Mouse (Mus musculus) urinary bladder, postnatal 25 days (tissue): ENCODE data around the gene Pla2g2d.

Experiments used
- DNase-seq: peaks from one replicate; pipeline ENCODE4 v3.0.0; 2022; ENCODE audit warnings: low spot score

Pla2g2d gene

DNA sequence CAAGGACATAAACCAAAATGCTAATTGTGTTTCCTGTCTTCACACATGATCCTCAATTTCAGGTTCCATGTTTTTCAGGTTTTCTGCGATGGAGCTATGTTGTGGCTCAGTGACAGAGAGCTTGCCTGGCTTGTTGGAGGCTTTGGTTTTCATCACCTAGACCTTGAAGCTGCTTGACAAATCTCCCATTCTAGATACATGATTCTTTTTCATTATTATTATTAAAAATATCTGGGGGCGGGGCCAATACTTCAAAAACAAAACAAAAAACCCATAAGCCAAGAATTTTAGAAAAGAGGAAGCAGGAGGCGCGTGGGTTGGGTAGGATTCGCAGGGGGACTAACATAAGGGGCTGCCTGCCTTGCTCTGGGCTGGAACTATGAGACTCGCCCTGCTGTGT is at the start of gene Pla2g2d:
TSS of gene Pla2g2d (plus strand) at position 301 of the 400 bp plus-strand sequence.
- DNase-seq: no peak

DNA sequence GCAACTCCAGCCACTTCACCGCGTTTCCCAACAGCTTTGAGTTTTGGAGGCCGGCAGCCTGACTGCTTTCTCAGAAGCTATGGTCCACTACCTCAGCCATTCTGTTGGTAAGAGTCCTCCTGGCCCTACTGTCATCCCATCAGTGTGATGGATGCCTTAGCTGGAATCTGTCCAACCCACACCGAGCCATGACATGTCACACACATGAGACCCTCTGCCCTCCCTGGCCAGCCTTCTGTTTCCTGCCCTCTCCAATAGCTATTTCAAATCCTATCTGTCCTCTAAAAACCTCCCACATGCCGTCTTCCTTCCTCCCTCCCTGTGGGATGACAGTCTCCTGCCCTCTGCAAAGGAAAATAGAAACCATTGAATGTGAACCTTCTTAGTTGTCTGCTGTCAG is 49.8 kb upstream of the Pla2g2d start:
- no peak for DNase-seq

DNA sequence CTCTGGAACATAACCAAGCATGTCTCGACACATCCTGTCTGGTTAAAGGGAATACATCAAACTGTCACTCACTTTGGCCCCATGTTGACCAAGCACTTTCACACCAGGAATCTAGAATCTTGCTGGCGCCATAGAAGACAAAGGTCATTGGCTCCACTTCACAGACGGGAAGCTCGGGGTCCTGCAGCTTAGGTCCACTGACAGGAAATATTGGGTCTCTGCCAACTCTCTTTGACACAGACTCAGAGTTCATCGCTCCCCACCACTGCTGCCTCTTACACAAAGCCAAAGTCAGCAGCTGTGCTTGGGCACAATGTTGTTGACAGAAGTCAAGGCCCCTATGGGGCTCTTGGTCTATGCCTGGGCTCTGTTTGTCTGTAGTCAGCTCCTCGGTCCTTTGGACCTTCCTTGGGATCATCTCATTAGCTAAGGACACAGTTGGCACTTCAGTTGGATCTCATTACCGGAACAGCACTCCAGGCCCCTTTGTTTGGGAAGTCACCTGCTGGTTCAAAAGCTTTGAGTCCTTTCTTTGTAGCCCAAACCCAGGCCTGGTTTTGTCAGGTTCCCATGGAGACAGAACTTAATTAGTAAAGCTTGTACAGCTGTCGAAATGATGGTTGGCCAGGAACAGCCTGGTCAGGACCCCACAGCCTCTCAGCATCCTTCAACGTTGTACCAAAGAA is 46.4 kb upstream of the Pla2g2d start:
- DNase-seq: no peak

DNA sequence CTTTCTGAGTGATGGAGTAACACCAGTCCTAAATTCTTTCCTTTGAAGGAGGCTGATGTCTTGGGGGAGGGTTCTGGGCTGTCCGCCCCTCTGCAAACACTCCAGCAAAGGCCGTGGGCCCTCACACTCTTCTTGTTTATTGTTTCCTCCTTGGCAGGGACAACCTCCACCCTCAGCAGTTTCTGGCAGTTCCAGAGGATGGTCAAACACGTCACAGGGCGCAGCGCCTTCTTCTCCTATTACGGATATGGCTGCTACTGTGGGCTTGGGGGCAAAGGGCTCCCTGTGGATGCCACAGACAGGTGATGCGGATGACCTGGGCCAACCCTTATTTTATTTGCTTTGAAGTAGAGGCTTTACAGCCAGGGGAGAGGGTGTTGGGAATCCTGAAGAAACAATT is 41.4 kb upstream of the Pla2g2d start:
- no peak for DNase-seq

DNA sequence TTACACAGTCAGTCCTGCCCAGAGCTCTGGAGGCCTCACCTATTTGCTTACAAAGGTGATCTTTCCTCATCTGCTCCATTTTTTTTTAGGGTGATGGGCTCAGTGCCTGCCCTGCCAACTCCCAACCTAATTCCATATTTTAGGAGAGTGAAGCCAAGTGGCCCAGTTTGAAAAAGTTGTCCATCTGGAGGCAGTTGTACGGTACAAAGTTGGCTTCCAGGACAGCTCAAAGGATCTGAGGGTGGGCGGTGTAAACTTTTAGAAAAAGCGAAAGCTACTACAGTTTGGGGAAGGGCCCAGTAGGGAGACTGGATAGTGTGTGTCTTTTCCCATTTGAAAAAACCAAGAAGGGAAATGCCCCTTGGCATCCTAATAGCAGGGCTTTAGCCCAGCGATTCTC is 40.7 kb upstream of the Pla2g2d start:
- no peak for DNase-seq

DNA sequence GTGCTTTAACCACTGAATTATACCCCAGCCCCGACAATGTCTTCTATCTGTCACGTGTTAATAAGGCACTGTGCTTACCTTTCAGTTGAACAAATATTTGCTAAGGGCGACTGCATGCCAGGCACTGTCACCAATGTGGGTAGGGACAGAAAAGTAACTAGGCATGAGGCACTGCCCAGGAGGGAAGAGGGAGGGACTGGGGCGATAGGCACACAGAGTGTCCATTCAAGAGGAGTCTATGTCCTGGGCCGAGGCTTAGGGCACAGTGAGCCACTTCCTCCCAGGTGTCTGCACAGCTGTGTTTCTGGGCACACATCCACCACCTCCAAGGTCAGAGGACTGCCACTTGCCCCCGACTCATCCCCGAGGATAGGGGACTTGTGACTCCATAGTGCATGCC is 38.5 kb upstream of the Pla2g2d start, which contains the start of gene Ubxn10:
TSS of gene Ubxn10 (minus strand) at position 137 of the 400 bp plus-strand sequence.
- DNase-seq: peak; percentile 25

DNA sequence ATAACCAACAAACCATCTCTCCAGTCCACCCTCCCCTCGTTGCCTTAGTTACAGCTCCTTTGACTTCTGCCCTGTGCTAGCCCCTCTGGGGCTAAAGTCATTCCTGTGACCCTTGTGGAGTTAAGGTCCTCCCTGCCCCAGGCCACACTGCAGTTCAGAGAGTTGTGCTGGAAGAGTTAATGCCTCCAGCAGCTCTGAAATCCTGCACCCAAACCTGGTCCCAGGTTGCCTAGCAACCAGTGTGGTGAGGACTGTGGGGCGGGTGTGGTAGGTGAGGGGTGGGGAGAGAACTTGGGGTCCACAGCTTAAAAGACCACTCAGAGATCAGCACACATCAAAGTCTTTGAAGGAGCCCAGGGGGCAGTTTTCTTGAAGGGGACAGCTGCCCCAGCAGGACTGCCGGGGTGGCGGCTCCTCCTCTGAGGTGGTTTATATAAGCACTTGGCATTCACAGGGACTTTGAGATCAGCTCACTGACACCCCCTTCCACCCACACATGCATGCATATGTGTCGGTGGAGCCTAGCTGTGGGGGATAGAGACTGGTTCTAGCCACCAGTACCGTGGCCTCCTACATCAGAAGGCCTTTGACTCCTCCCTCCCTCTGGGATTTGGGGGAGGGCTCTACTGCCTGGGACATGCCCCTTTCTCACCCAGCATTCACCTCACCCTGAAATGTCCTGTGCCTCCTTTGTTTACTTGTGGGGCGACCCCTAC is 36.2 kb upstream of the Pla2g2d start:
- DNase-seq: no peak

DNA sequence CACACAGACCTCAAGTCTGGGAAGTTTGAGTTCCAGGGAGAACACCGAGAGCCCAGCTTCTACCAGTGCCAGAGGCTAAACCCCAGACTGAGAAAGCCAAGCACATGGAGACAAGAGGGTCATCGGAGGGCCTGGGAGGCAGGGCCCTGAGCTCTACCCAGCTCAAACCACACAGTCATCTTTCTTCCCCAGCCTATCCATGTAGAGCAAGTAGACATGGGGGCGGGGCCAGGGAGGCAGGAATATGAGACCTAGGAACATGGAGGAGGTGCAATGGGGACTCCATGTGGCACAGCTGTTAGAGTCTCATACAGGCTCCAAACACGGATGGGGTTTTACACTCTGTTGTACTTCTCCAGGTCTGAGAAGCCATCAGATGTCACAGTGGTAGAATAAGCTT is 29.7 kb upstream of the Pla2g2d start:
- DNase-seq: no peak

DNA sequence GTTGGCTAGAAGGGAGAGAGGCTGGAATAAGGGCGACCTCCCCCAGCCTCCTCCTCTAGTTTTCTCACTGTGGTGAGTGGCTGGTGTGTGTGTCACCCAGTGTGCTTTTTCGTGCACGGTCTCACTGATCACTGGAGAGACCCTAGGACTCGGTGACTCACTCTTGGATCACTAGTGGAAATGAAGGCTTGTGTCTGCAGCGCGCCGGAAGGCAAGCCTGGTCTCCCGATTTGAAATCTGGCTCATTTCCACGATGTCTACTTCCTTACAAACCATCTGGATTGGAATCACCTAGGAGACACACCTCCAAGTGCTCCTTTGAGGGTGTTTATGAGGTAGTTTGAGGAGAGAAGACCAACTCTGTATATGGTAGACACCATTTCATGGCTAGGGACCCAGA is 28.7 kb upstream of the Pla2g2d start:
- no peak for DNase-seq

DNA sequence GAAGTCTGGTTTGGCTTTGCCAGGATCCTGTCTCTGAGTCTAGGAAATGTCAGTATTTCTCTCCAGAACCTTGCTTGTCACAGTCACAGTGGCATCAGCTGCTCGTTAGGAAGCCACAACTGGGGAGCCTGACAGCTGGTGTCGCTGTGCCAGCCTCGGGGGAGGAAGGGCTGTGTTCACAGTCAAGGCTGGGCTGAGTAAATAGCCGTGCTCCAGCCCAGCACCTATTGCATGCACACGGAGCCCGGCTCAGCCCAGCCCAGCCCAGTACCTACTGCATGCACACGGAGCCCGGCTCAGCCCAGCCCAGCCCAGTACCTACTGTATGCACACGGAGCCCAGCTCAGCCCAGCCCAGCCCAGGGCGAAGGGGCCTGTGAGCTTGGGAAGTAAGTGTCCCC is 27.7 kb upstream of the Pla2g2d start:
- DNase-seq: no peak

DNA sequence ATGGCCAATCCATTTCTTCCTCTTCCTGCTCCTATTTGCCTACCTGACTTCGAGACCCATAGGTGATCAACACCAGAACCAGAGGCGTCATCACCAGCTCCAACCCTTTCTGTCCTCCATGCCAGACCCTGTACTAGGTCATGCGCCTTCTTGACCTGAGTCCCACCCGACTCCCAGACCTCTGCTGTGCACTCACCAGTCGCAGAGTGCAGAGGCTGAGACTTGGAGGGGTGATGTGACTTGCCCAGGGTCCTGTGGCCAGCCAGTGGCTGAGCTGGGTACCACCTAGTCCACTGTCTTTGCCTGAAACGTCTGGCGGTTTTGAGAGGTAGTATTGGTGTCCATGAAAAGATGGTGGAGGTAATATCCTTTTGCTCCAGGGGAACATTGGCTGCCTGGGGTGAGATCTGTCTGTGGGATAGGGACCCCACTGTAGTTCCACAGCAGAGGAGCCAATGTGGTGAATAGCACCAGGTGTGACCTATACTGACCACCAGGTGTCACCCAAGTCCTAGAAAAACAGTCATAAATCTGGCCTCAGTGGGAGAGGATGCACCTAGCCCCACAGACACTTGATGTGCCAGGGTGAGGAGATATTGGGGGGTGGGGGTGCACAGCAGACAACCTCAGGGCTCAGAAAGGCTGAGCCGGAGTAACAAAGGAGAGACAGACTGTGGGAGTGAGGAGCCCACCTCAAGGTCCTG is 27.0 kb upstream of the Pla2g2d start:
- DNase-seq: peak; percentile 21

DNA sequence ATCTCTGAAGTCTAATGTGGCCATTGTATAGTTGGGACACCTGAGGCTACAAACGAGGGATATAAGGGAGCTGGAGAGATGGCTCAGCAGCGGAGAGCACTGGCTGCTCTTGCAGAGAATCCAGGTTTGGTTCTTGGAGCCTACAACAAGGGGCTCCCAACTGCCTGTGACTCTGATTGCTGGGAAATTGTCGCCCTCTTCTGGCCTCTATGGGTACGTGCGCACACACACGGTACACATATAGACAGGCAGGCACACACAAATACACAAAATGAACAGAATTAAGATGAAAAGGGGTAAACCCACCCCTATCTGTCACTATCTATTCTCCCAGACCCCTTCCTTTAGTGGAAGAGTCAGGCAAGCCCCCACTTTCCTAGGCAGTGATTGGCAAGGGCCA is 22.9 kb upstream of the Pla2g2d start:
- no peak for DNase-seq

DNA sequence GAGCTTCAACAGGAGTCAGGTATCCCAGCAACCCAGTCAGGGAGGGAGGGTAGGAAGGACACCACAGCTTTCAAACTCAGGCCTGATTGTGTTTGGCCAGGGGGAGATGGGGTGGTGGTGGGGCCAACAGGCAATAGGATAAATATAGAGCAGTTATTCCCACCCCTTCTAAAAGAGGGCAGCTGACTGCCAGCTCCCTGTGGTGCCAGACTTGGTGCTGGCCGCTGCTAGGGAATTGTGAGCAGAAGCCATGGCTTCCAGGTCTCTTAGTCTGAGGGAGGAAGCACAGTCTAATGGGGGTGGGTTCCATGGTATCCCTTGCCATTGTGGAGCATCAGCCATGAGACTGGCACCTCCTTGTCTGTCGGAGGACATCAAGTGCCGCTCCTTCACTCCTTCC is 21.9 kb upstream of the Pla2g2d start:
- DNase-seq: no peak

DNA sequence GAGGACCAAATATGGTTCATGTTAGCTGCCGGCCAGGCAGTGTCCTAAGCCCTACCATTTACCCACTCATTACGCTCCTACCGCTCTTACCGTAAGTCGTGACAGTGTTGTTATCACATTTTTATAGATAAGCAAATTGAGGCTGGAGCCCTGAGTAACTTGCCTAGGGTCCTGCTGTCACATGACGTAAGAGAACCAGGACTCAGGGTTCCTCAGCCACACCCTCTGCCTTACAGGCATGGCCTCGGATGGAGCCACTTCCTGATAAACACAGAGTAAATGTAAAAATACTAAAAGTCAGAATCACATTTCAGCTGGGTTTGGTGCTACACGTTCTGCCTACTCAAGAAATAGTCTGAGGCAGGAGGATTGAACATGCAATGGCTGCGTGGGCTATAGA is 21.1 kb upstream of the Pla2g2d start:
- DNase-seq: no peak

DNA sequence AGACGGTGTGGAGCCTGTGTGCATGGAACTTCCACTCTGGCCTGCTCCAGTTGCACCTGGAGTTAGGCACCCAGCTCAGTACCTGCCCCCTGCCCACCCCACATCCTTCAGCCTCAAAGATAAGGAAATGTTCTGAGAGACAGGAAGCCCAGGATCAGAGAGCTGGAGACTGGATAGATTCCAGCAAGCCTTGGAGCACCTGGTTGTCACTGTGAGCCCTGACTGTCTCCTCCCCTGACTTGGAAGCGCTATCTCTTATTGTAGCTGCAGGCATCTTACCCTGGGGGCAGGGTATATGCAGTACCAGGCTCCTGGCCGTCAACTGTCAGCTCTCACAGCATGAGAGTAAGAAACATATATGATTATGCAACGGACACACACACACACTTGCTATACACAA is 20.1 kb upstream of the Pla2g2d start:
- no peak for DNase-seq

DNA sequence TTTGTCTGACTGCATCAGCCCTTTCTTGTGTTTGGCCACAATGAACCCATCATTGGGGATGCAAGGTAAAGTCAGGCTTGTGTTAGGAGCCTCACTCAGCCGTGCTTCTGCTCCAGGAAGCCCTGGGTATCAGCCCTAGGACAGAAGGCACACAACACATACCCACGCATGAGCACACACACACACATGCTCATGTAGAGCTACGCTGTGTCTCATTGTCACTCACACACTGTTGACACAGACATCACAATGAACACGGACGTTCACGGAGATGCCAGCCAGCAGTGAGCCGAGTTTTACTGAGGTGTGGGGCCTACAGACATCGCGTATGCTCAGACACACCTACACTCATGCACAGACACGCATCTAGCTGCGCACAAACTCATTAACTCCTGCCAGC is 19.6 kb upstream of the Pla2g2d start:
- no peak for DNase-seq

DNA sequence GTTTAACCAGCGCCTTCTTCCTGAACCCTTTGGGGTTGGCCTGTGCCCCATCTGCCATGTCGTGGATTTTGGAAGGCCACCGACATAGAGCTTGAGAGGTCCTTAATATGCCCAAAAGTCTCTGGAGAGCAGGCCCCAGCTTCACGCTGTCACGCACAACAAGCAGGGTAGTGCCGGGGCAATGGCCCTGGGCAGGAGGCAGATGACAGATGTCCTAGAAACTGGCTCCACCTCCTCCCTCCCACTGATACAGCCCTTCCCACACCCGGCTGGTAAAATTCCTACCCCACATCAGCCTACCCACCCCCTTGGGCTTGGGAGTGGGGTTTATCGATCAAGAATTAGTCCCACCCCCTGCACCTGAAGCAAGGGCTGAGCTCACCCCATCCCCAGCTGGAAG is 18.1 kb upstream of the Pla2g2d start, which contains the start of gene Pla2g2f:
TSS of gene Pla2g2f (minus strand) at position 211 of the 400 bp plus-strand sequence.
- no peak for DNase-seq

DNA sequence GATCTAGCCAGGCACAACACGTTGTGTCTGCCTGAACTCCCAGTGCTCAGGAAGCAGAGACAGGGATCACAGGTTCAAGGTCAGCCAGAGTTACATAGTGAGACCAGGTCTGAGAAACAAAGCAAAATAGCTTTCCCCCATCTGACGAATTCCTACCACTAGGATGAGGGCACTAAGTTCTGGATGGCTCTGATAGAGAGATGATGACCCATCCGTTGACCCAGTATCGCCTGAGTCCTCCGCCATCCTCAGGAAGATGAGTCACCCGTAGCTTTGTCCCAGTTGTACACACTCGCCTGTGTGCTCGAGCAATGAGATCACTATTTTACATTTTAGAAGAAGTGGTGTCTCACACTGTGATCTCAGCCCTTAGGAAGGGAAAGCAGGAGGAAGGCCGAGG is 13.3 kb upstream of the Pla2g2d start:
- DNase-seq: no peak

DNA sequence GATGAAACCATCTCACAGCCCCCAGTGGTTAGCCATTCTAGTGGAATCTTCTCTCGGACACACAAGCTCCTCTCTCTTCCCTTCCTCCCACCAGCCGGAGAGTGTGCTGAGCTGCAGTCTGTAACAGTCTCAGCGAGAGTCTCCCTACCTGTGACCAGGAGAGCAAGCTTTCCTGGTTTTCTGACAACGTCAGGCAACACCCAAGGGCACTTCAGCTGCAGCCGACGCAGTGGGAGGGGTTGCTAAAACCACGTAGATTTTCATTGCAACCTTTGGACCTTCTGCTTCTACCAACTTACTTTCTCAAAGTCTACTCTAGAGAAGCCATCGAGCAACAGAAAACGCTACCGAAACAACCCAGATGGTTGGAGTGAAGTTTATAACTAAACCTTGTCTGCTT is 3.6 kb upstream of the Pla2g2d start:
- no peak for DNase-seq

DNA sequence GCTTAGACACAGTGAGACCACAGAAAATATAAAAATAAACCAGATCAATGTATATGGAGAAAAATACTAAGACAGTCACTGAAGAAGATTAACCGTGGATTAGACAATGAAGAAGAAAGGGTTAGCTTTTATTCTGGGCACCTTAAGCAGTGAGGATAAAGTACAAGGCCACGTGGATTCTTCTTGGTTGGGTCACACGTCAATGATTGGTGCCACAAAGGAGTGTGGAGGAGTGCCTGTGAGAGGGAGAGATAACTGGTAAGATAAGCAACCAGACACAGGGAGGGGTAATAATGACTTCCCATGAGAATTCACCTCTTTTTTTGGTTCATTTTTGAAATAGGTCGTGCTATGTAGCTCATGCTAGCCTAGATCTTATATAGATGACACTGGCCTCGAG is 3.1 kb upstream of the Pla2g2d start:
- no peak for DNase-seq

DNA sequence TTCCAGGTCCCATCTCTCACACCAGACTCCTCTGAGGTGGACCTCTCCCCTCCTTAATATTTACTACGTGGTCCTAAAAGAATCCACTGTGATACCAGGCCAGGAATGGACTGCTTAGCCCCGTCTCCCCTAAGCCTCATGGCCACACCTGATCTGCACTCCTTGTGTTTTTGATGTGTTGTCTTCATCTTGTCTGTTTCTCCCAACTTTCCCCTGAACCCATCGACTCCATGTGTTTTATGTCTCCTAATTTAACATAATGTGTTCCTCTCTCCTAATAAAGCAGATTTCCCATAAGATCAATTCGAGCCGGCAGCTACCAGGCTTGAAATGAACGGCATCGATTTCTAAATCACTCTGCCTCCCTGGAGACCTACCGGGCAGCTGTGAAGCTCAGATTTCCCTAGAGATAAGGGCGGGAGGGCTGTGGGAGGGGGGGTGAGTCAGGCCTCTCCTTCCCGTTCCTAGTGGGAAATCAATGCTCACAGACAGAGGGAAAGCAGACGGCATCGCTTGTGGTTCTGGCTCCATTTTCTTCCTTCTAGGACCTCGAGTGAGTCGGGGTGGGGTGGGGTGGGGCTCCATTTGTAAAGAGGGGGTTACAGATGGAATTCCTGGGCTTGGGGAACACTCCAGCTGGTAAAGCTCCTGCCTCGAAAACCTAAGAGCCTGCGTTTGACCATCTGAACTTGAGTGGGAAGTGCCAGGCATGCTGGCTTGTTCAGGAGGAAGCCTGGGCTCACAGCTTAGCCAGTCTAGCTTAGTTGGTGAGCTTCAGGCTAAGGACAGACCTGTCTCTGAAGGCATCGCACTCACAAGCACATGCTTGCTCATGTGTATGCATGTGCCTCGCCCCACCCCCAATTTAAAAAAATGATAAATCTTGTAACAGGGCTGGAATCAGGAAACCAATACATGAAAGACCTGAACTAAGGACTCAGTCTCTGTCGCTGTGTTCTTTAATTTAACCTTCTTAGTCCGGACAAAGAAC is 2.2 kb downstream of the Pla2g2d start:
- DNase-seq: no peak

DNA sequence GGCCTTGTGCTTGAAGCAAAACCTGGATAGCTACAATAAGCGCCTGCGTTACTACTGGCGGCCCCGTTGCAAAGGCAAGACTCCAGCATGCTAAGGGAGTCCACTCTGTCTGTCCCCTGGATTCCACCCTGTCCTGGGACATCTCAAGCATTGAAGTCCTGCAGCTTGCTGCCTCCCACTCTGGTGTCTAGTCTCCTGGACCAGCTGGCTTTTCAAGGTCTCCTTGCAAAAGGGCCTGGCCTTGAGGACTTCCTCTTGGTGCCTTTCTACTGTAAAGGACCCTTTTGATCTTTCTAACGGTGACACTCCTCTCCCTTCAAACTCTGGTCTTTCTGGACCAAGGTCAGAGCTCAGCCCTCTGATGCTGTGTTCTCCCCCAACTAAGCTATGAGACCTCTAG is 4.8 kb downstream of the Pla2g2d start:
- DNase-seq: no peak
